Mouse (Mus musculus) kidney, adult 8-10 months (tissue): ENCODE data around the gene Isg20.

Experiments used
- DNase-seq, 2 experiments: peaks; one replicate each; pipeline ENCODE4 v3.0.0; 2022

Isg20 gene

DNA sequence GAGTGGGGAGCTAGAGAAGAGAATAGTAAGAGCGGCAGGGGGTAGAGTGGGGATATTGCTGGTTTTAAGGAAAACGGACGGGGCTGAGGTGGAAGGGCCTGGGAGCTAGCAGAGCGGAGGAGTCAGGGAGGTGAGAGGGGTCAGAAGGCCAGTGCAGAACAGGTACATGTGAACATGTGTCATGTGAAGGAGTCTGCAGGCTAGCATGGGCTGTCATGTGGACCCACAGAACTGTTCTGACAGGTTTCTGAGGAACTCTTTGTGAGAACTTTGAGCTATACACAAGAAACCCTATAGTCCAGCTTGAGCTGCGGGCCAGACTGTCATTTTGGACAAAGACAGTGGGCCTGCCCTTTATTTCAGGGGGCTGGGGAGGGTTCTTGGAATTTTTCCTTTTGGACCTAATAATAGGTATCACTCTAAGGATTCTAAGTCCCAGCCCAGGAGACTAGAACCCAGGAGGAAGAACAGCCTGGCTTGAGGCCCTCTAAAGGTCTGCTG lies at the start of gene Isg20:
Isg20 (plus strand) TSS at position 451 of the 501 bp plus-strand sequence.
- DNase-seq, result no peak

DNA sequence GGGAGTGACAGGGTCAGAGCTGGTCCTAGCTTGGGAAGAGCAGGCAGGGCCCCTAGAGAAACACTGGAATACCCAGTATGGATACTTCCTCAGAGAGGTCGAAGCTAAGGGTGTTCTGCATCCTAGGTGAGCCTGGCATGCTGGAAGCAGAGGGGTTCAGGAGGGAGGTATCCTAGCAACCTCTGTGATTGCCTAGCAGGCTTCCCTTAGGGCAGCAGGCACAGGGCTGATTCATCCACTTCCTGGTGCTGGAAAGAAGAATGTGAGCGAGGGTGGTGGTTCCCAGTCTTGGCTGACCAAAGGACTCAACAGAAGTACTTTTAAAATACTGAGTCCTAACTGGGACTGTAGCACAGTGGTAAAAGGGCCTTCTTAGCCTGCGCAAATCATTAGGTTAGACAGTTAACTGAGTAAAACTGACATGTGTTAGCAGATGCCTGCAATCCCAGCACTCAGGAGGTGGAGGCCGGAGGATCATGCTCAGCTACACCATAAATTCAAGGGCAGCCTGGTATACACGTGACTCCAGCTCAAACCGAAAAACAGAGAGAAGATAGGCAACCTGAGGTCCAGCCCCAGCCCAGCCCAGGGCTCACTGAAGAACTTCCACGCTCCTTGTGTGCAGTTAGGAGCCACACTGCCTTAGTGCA lies 49.3 kb upstream of the Isg20 start:
- no peak for DNase-seq

DNA sequence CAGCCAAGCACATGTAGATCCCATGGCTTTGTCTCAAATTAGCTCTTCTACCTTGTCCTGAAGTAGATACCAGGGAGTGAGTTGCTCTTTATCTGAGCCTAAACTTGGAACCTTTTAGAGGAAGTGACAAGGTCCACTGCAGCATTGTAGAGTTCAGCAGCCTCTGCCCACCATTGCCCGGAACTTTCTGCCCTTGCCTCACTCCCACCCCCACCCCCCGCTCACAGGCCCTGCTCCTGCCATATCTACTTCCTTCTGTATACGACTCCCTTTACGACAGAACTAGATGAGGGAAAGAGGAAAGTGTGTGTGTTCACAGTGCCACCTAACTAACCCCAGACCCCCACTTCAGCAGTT lies 48.8 kb upstream of the Isg20 start:
- DNase-seq, result no peak

DNA sequence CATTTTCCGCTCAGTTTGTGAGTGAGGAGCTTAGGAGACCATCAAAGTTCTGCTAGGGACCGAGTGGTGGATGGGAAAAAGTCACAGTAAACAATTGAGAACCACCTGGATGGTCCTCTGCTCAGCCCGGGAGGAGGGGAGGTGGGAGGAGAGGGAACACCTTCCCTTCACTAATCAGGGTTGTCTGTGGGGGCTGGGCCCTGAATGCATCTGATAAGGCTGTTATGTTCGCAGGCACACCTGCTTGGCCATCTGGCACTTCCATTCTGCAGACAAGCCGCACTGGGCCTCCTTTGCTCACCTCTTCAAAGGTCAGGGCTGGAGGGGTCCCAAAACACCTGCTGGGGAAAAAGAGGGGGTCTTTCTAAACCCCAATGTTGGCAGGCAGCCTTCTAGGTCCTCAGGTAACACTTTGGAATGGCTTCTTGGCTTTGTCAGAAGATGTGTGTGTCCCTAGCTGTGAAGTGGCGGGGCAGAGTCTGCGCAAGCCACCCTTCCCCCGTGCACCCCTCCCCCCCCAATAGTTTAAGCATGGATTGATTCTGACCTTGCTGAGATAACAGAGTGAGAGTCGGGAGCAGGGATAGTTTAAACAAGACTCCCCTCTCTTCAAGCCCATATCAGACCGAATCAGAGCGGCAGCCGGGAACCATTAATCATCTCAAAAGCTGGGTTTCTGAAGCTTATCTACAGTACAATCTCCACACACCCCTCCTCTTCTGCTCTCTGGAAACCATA lies 47.8 kb upstream of the Isg20 start:
- no peak for DNase-seq

DNA sequence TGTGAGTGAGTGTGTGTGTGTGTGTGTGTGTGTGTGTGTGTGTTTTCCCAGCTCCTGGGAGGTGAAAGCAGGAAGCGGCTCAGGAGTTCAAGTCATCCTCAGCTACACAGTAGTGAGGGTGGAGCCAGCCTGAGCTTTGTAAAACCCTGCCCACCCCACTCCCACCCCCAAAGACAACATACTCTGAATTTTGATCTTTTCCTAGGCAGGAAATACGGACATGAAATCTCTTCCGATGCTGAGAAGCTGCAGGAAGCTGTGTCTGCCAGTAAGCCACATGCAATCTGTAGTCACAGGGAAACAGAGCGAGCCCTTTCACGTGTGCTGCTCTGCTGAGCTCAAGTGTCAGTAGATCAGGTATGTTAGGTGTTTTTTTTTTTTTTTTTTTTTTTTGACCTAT lies 44.5 kb upstream of the Isg20 start:
- DNase-seq, result no peak

DNA sequence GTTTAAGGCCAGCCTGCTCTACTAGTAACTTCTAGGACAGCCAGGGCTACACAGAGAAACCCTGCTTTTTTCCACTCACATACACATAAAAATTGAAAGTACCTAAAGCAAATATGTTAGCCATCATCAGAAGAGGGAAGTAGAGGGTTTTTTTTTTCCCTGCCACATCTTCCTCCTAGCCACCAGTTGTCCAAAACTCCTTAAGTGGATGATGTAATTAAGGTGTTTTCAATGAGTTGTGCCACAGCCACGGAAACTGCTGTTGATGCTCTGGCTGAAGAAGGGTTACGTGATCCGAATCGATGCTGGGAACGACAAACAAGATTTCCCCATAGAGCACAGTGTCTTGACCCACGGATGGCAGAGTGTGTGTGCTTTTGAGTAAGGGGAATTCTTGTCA lies 40.9 kb upstream of the Isg20 start:
- DNase-seq, result no peak

DNA sequence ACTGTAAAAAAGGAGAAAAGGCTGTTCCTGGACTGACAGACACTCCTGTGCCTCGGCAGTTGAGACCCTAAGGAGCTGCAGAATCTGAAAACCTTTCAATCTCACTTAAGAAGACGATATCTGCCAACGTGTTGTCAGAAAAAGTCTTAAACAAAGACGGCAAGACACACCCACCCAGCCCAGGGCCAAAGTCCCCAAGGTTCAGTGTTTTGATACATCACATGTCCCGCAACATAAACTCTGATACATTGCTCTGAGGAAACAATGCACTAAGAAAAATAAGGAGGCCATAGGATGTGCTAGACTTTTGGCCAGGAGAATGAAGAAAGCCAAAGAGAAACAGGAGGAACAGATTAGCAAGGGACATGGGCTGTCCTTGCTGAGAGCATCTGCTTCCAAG lies 40.4 kb upstream of the Isg20 start:
- no peak for DNase-seq

DNA sequence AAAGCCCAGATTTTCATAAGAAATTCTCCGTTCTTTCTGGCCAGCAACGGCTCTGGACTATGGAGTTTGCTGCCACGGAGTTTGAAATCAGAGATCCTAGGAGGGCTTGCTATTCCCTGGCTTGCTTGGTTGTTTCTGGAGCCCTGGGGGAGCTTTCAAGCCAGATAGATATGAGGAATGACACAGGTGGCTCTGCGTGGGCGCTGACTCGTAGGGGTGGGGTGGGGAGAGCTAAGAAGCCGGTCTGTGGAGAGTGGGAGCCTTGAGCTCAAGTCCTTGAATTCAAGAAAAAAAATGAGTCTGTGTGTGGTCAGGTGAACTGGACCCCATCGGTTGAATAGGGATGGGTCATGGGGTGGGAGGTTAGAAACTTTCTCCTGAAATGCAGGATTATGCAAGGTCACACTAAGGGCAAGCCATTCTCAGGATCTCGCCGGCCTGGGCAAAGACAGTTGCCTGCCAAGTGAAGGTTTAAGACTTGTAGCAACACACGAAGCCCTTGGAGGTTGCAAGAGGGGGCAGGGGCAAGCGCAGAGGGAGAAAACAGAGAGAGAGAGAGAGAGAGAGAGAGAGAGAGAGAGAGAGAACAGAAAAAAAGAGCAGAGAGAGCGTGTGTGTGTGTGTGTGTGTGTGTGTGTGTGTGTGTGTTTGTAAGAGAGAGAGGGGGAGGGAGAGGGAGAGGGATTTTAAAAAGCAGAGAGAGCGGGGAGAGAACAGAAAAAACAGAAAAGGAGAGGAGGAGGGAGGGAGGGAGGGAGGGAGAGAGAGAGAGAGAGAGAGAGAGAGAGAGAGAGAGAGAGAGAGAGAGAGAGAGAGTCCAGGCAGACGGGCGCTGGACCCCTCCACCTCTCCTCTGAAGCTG lies 31.4 kb upstream of the Isg20 start:
- DNase-seq, result no peak

DNA sequence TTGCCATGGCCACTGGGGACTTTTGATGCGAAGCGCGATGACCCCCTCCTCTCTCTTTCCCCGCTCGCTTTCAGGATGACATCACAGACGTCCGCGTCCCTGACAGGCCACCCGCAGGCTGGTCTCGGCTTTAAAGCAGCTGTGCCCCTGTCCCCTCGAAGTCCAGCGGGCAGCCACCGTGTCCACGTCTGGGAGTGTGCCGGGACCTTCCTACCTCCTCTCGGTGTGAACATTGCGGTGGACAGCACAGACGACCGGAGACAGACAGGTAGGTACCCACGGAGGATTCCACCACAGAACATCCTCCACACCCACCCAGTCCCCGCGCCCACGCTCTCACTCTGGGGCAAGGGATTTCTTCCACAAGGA lies 30.8 kb upstream of the Isg20 start:
- no peak for DNase-seq

DNA sequence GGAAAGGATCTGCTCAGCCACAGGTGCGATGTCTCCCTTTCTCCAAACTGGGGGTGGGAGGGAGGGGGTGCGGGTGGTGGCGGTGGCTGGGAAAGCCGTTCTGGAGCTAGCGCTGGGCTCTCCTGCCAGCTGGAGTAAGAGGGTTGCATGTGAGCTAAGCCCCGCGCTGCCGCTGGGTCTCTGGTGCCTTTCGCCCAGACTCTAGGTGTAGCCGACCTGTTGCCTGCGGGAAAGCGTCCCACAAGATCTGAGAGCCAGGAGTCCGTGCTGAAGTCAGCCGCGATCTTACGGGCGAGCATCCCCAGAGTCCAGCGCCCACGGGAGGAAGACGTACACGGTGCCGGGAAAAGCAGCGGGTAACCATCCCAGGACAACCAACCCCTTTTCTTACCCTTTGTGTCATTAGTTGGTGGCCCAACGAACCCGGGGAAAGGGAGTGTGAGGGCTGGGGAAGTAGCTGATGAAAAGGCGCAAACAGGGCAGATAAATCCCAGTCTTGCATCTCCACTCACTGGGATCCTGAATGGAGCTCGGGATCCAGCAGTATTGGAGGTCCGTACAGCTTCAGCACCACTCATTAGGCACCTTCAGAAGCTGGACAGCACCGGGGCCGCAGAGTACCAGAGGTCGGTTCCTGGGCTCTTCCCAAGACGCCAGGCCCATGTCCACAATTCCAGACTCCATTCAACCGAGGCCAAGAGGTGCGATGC lies 30.1 kb upstream of the Isg20 start:
- no peak for DNase-seq

DNA sequence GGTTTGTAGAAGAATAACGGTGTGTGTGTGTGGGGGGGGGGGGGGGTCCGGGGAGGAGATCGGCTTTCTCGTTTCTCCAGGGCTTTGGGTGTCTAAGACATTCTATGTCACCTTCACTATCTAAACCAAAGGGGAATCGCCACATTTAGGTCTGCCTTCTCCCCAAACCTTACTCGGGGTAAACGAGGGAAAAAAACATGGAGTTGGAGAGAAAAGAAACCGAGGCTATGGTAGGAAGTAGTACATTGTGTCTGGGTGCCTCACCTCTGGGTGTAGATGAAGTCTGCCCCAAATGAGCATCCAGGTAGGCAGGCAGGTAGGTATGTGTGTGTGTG lies 29.5 kb upstream of the Isg20 start:
- DNase-seq, result no peak

DNA sequence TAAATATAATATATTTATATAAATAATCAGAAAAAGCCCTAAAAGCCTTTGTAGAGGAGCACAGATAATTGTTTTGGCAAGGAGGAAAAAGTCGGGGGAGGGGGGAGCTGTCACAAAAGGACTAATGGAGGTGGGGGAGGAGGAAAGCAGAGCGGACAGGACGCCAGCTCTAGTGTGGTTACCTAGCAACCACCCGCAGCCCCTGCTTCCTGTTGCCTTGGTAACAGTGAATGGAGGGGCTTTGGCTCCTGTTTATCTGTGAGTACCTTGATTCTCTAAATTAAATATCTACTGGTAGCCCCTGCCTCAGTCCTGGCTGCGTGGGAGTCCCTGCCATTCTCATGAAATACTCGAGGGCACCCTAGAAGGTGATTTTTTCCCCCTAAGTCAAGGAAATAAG lies 29.1 kb upstream of the Isg20 start:
- no peak for DNase-seq

DNA sequence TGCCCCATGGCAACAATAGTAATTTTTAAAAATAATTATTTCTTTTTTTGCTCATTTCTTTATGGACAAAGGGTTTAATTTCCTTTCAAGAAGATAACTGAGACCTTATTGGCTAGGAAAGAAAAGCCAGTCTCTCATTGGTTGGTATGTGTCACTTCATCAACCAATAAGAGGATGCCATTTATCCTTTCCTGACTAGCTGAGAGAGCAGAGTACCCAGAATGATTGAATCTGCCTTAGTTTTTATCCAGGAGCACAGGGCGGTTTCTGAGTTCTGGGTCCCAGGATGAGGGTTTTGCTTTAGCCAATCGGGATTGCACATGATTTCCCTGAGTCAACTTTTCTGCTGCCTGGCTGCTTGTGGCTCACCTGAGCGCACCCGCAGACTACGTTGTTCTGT lies 27.8 kb upstream of the Isg20 start:
- DNase-seq, result no peak

DNA sequence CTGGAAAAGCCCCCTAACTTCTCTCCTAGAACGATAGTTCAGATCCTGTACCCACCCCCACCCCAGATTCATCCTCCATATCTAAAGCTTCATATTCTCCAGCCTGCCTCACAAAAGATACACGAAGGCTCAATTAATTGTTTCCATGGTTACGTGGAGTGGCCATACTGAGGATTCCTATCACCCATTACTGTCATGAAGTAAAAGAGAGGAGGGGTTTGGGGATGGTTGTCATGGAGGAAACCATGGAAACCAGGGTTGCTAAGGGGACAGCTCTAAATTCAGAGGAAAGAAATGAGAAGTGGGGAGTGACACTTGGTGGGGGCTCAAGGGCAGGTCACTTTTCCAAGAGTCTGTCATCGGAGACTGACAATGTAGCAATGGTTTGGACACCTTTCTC lies 26.7 kb upstream of the Isg20 start:
- no peak for DNase-seq

DNA sequence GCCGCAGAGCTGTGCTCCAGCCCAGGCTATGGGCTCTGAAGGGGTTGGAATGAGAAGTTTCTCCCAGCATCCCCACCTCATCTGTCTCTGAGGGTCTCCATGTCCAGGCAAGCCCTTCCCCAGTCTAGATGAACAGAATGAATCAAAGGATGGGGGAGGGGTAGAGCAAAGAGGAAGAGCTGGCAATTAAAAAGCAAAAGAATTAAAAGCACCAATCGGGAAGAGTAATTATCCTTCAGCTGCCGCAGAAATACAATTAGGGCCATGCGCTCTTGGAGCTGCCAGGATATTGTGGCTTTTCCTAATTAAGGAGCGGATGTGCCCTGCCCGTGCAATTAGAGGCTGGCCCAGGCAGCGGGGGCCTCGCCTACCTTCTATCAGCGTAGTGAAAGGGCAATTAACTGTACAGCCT lies 25.8 kb upstream of the Isg20 start:
- no peak for DNase-seq

DNA sequence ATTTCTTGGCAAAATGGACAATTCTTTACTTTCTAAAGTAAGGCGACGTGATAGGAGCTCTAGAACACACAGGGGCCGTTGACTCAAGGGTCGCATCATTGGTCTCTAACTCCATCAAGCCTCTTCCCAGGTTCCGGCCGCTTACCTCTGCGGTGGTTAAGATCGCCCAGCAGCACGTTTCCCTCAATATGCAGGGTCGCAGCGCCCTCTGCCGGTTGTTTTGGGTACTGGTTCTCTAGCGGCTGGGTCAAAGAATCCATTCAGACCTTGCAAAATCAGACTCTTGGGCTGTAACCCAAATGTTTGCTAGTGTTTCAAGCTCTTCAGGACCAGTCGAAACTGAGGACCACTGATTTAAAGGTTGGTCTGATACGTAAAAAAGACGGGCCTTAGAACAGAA lies 22.6 kb upstream of the Isg20 start:
- peak; percentile 52 to 84 for DNase-seq

DNA sequence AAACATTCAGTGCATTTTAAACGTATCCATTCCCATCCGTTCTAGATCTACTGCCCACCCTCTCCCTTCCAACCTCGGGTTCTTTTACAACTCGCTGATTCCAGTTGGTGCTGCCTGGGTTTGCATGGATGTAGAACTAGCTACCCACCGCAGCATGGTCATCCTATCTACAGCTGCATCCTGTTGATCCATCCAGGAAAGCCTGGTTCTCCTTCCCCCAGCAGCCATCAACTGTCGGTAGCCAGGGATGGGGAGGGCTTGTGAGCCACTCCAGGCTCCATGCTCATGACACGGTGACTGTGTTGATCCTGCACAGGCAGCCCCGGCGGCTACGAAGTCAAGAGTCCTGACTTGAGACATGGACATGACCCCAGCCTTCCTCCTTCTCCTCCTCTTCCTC lies 19.3 kb upstream of the Isg20 start:
- no peak for DNase-seq

DNA sequence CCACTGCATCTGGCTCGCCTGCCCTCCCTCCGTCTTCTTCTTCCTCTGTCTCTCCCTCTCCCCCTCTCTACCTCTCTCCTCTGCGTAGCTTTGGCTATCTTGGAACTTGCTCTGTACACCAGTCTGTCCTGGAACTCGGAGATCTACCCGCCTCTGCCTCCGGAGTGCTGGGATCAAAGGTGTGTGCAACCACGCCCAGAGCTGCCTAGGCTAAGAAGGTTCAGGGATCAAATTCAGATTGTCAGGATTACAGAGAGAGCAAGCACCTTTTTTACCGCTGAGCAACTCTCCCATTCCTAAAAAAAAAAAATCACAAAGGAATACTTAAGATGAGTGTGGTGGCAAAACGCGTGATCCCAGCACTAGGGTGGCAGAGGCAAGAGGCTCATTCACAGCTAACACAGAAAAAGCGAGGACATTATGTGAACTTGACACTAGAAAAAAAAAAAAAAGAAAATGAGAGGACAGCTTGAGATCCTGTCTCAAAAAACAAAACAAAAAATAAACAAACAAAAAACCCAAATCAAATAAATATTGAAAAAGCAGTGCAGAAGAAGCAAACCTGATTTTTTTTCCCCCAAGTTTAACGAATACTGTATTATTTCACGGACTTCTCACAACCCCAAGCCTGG lies 18.1 kb upstream of the Isg20 start:
- no peak for DNase-seq

DNA sequence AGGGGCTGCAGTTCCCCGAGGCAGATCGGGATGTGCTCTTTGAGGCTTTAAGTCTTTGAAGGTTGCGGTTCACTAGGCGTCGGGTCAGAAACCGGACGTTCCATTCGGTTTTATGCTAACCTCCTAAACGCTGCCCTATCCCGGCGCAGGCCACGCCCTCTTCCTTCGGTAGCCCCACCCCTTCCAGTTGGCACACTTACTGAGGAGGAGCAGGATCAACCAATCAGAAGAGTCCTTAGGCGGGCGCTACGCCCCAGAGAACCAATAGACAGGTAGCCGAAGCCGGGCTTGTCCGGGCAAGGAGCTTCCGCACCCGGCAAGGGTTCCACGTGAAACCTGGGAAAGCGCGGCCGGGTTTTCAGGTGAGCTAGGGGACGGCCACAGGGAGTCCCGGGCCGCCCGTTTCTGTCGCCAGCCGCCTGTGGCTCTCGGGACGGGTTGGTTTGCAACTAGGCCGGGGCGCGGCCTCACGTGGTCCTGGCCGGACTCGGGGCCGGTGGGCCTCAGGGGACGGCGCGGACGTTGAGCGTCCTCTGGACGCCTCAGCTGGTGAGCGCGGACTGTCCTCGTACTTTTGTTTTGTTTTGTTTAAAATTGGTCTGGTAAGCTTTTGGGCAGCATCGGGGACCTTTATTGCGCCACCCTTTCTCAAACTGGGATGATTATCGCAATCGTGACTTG lies 17.4 kb upstream of the Isg20 start, which contains the start of gene Aen:
Aen (plus strand) TSS at position 202 of the 681 bp plus-strand sequence.
- peak; percentile 100 for DNase-seq

DNA sequence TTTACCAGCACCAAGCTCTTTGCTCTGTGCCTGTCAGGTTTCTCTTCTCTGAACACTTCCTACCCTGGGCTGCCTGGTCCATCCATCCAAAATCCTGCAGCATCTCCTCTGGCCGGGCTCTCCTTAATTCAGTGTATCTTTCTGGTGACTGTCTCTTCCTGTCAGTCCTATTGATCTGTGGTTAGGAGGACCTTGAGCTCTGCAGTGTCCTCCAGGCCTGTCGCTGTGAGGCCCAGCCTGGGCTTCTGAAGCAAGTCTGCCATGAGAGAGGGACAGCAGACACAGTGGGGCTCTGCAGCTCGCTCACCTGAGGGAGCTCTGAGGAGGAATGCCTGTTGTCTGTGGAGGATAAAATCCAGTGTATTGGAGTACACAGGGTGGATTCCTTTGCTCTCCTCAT lies 15.7 kb upstream of the Isg20 start:
- DNase-seq, result no peak

DNA sequence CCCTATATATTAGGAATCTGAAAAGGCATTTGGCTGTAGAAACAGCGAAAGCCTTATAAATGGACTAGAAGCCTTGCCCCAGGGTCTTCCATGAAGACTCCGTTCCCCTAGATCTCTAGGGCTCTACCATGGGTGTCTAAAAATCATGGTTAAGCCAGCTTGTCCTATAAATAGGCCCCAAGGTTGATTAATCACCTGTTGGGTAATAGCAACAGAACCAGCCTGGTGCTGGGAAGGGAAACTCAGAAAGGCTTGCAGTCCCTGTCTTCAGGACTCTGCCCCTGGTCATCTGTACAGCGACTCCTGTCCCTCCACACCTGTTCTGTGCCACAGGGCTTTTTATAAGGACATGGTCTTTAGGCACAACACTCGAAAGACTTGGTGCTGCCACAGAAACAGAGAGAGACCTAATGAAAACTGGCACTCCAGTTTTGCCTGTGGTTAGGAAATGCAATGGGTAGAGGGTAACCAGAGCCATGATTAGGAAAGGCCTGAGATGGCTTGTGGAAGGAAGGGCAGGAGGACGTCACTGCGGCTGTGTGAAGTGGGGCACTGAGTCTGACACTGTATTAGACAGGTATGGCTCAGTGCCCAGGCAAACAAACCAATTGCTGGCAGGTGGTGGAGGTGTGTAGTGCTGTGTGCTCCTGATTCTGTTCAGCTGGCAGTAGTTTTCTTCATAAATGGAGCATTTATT lies 9.9 kb upstream of the Isg20 start:
- no peak for DNase-seq

DNA sequence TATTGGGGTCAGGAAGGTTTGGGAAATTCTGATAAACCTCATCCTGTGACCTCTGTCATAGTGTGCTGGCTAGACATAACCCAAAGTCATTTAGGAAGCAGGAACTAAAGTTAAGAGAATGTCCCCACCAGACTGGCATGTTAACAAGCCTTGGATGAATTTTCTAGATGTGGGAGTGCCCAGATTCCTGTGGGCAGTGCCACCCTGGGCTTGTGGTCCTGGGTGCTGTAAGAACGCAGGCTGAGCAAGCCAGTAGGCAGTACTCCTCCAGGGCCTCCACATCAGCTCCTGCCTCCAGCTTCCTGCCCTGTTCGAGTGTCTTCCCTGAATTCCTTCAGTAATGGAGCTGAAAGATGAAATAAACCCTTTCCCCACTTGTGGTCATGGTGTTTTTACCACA lies 9.0 kb upstream of the Isg20 start:
- DNase-seq, result no peak
